Mouse (Mus musculus) MEL (cell line): ENCODE results near the gene Mea1. TPM values are rescaled to one million over a fixed set of nuclear protein-coding genes. Genes with fewer than 3 reads are reported as not detected.

ENCODE experiments used
- DNase-seq: peaks from one replicate; pipeline ENCODE4 v3.0.0; 2011; ENCODE audit warnings: low read depth, low spot score
- H3K27ac ChIP-seq: 2 replicates; pipeline ENCODE4 v1.5.1; 2012; ENCODE audit warnings: low read depth, mild to moderate bottlenecking, control low read depth, low read length, moderate library complexity; ENCODE audit not compliant: control insufficient read depth
- H3K27me3 ChIP-seq, 2 experiments: fragments of 150-350 bp in 1 of 2; sonication (generic) in 1 of 2; 2 replicates each; pipeline ENCODE4 v1.6.1; 2012; ENCODE audit warnings: low read length in 2 of 2, mild to moderate bottlenecking in 2 of 2, improper control_type of control experiment in 1 of 2, moderate library complexity in 1 of 2; ENCODE audit not compliant: insufficient read depth in 2 of 2, control insufficient read depth in 1 of 2
- H3K36me3 ChIP-seq, 2 experiments: 2 replicates each; pipeline ENCODE4 v1.6.1; 2012 to 2014; ENCODE audit warnings: low read length in 2 of 2, improper control_type of control experiment in 1 of 2, inconsistent platforms in 1 of 2, mild to moderate bottlenecking in 1 of 2; ENCODE audit not compliant: insufficient read depth in 2 of 2, control insufficient read depth in 1 of 2
- H3K4me1 ChIP-seq, 2 experiments: fragments of 150-350 bp in 1 of 2; sonication (generic) in 1 of 2; 2 replicates each; pipeline ENCODE4 v1.6.1; 2012; ENCODE audit warnings: low read length in 2 of 2, improper control_type of control experiment in 1 of 2, mild to moderate bottlenecking in 1 of 2; ENCODE audit not compliant: insufficient read depth in 2 of 2, control insufficient read depth in 1 of 2
- H3K4me3 ChIP-seq, 2 experiments: fragments of 150-350 bp in 1 of 2; sonication (generic) in 1 of 2; 2 replicates each; pipeline ENCODE4 v1.5.1; 2012; ENCODE audit warnings: low read depth in 2 of 2, low read length in 2 of 2, mild to moderate bottlenecking in 2 of 2, moderate library complexity in 2 of 2, control low read depth in 1 of 2, improper control_type of control experiment in 1 of 2; ENCODE audit not compliant: control insufficient read depth in 1 of 2, insufficient read depth in 1 of 2
- H3K79me2 ChIP-seq: 2 replicates; pipeline ENCODE4 v1.6.1; 2012; ENCODE audit warnings: mild to moderate bottlenecking, low read length, moderate library complexity; ENCODE audit not compliant: control insufficient read depth, poor library complexity, insufficient read depth
- H3K9ac ChIP-seq: 2 replicates; pipeline ENCODE4 v1.6.1; 2012; ENCODE audit warnings: low read depth, mild to moderate bottlenecking, control low read depth, low read length, moderate library complexity; ENCODE audit not compliant: control insufficient read depth, poor library complexity, severe bottlenecking
- H3K9me3 ChIP-seq: fragments of 150-350 bp; sonication (generic); replicated peaks from 2 replicates; pipeline ENCODE4 v1.6.1; 2012; ENCODE audit warnings: mild to moderate bottlenecking, low read length, improper control_type of control experiment, moderate library complexity; ENCODE audit not compliant: insufficient read depth
- CHD1 ChIP-seq: IDR thresholded peaks from 2 replicates; pipeline ENCODE4 v1.6.1; 2012; ENCODE audit warnings: low read depth, mild to moderate bottlenecking, inconsistent platforms, low read length, improper control_type of control experiment
- GATA1 ChIP-seq: IDR thresholded peaks from 2 replicates; pipeline ENCODE4 v1.6.1; 2011; ENCODE audit warnings: low read depth, low read length, improper control_type of control experiment
- MAFK ChIP-seq: IDR thresholded peaks from 2 replicates; pipeline ENCODE4 v1.6.1; 2011; ENCODE audit warnings: low read depth, mild to moderate bottlenecking, low read length, improper control_type of control experiment, borderline replicate concordance
- MYC ChIP-seq: IDR thresholded peaks from 2 replicates; pipeline ENCODE4 v1.6.1; 2011; ENCODE audit warnings: low read depth, mild to moderate bottlenecking, low read length, improper control_type of control experiment, moderate library complexity
- NRF1 ChIP-seq: IDR thresholded peaks from 2 replicates; pipeline ENCODE4 v1.6.1; 2014; ENCODE audit warnings: low read depth, mild to moderate bottlenecking, inconsistent platforms, low read length, improper control_type of control experiment, moderate library complexity; ENCODE audit not compliant: poor library complexity, insufficient read depth, severe bottlenecking
- POLR2A ChIP-seq, 2 experiments: IDR thresholded peaks; 2 replicates each; pipeline ENCODE4 v1.6.1; 2011 to 2012; ENCODE audit warnings: low read length in 2 of 2, mild to moderate bottlenecking in 2 of 2, control low read depth in 1 of 2, improper control_type of control experiment in 1 of 2, low read depth in 1 of 2, moderate library complexity in 1 of 2; ENCODE audit not compliant: control insufficient read depth in 1 of 2, insufficient read depth in 1 of 2, poor library complexity in 1 of 2
- POLR2AphosphoS2 ChIP-seq: IDR thresholded peaks from 2 replicates; pipeline ENCODE4 v1.6.1; 2011; ENCODE audit warnings: low read length, improper control_type of control experiment
- SMC3 ChIP-seq: IDR thresholded peaks from 2 replicates; pipeline ENCODE4 v1.6.1; 2011; ENCODE audit warnings: low read depth, low read length, improper control_type of control experiment
- USF1 ChIP-seq: IDR thresholded peaks from 2 replicates; pipeline ENCODE4 v1.6.1; 2014; ENCODE audit warnings: low read depth, mild to moderate bottlenecking, inconsistent platforms, low read length, improper control_type of control experiment, moderate library complexity
- ZNF384 ChIP-seq: IDR thresholded peaks from 2 replicates; pipeline ENCODE4 v1.6.1; 2012; ENCODE audit warnings: low read depth, mild to moderate bottlenecking, inconsistent platforms, low read length, improper control_type of control experiment
- polyA plus RNA-seq, 2 experiments: library from polyadenylated mRNA; stranded (reverse) in 1 of 2; unstranded in 1 of 2; fragments of >175 nt in 1 of 2; fragments of >200 nt in 1 of 2; gene quantifications; 2 replicates each; pipeline versions ENCODE4 v1.2.1 to v1.2.4; 2012; ENCODE audit warnings: low replicate concordance in 2 of 2, low read depth in 1 of 2; ENCODE audit not compliant: insufficient read length in 2 of 2, insufficient read depth in 1 of 2, missing spikeins in 1 of 2
- total RNA-seq: library from RNA; depleted of rRNA; stranded (reverse); fragments of 300-350 nt; gene quantifications from 2 replicates; pipeline ENCODE4 v1.2.3, GENCODE M21; 2012

Gene Mea1
- total and polyA plus RNA-seq, 3 experiments = 84.0 to 124 TPM; not detected in 1

GRCm38 (mm10) chr17:46647279-46647678, 31.3 kb upstream of the Mea1 start:
- Histone ChIP-seq H3K4me1 (peaks cover 6 to 16% of the 10 kb centered on the region in 2 experiments; a peak in 3 of 4 replicates), H3K4me3 (no peak overlapping the region), H3K79me2 (peaks cover 16% of the 10 kb centered on the region), H3K36me3 (peaks cover 0 to 7% of the 10 kb centered on the region in 2 experiments; a peak in 2 of 4 replicates), H3K27ac (no peak overlapping the region), H3K9ac (no peak overlapping the region), H3K27me3 (no peaks in the 10 kb centered on the region), H3K9me3 (no peaks in the 10 kb centered on the region)
- no peak for DNase-seq
- TF ChIP-seq POLR2A (IDR thresholded peaks at IDR 0.05; ENCODE audit: control insufficient read depth in 1 of 2, insufficient read depth in 1 of 2, low read depth in 1 of 2, low read length in 2 of 2, poor library complexity in 1 of 2) = 0 out of 4 replicates have a peak, but pooled peaks of 1 of the 2 experiments have one; percentile 5
- no peak for TF ChIP-seq MAFK
- no peak for TF ChIP-seq GATA1

GRCm38 (mm10) chr17:46648436-46648835, 30.2 kb upstream of the Mea1 start:
- Histone ChIP-seq H3K4me1 (peaks cover 6 to 16% of the 10 kb centered on the region in 2 experiments; a peak in 3 of 4 replicates), H3K79me2 (peaks cover 16% of the 10 kb centered on the region), H3K4me3 (no peak overlapping the region), H3K36me3 (peaks cover 0 to 7% of the 10 kb centered on the region in 2 experiments; a peak in 2 of 4 replicates), H3K27ac (no peak overlapping the region), H3K27me3 (no peaks in the 10 kb centered on the region), H3K9ac (no peak overlapping the region), H3K9me3 (no peaks in the 10 kb centered on the region)
- no peak for DNase-seq
- no peak for TF ChIP-seq ZNF384
- no peak for TF ChIP-seq SMC3
- no peak for TF ChIP-seq GATA1
- no peak for TF ChIP-seq USF1
- TF ChIP-seq NRF1 = no peak
- TF ChIP-seq POLR2AphosphoS2 = no peak

GRCm38 (mm10) chr17:46649811-46650210, 28.8 kb upstream of the Mea1 start:
- Histone ChIP-seq H3K9me3 (no peaks in the 10 kb centered on the region), H3K4me3 (peak overlapping the region; percentile 78 to 99)
- DNase-seq = no peak
- TF ChIP-seq MYC = no peak
- no peak for TF ChIP-seq CHD1
- TF ChIP-seq, all 39 proteins: peak for 0
- H3K27ac ChIP-seq = peak overlapping the region; percentile 36
- H3K79me2 ChIP-seq = peaks cover 16% of the 10 kb centered on the region
- peak overlapping the region; percentile 83 for H3K9ac ChIP-seq
- peaks cover 0 to 7% of the 10 kb centered on the region in 2 experiments; a peak in 2 of 4 replicates for H3K36me3 ChIP-seq
- no peaks in the 10 kb centered on the region for H3K27me3 ChIP-seq
- H3K4me1 ChIP-seq = peaks cover 6 to 11% of the 10 kb centered on the region in 2 experiments; a peak in 3 of 4 replicates
